Mouse (Mus musculus): ENCODE measurements at regions not wholly inside any gene's neighbourhood (a gene's known extent, or its start where the extent isn't known, plus 50 kb on each side); places are given as distances from the start of the nearest gene placed in this dataset.
"Not testable (repeated sequence)": the region's sequence is repeated elsewhere in the genome, so short reads cannot be mapped to it uniquely, and the experiment has no call there.

GRCm38 (mm10) chr17:13577798-13578197 is 182.5 kb upstream of the Afdn start:
- no peaks in the 10 kb centered on the region for H3K36me3 ChIP-seq (replicated peaks; ENCODE audit: control insufficient read depth, insufficient read depth, low read length)
- DNase-seq (ENCODE audit: low spot score) (no peak), ATAC-seq (ENCODE audit: insufficient read depth, low read depth) (no peak)
- no peaks in the 10 kb centered on the region for H3K27me3 ChIP-seq (ENCODE audit: control insufficient read depth, insufficient read depth, low read length)
- H3K27ac ChIP-seq (ENCODE audit: low read depth), result no peak overlapping the region
- H3K9me3 ChIP-seq (replicated peaks; ENCODE audit: control insufficient read depth, low read length), result no peaks in the 10 kb centered on the region
- WGBS, result 69% methylated on average over 3 of the region's 3 CpGs
- TF ChIP-seq EP300 (IDR thresholded peaks at IDR 0.05; ENCODE audit: low read depth), result no peak
- no peak for TF ChIP-seq CTCF (IDR thresholded peaks at IDR 0.05; ENCODE audit: low read depth)
- H3K4me1 ChIP-seq (ENCODE audit: control insufficient read depth, insufficient read depth), result 0 out of 2 replicates have a peak, but pooled peaks cover 2% of the 10 kb centered on the region
- no peak overlapping the region for H3K4me3 ChIP-seq (ENCODE audit: low read depth, low read length)
- no peak overlapping the region for H3K9ac ChIP-seq (replicated peaks; ENCODE audit: low read depth, low read length)
- no peak overlapping the region for H3K4me2 ChIP-seq (ENCODE audit: low read depth, low read length)

GRCm38 (mm10) chr17:13581214-13581920 is 179.0 kb upstream of the Afdn start:
- Histone ChIP-seq H3K36me3 (replicated peaks; ENCODE audit: control insufficient read depth, insufficient read depth, low read length) (no peaks in the 10 kb centered on the region), H3K9ac (replicated peaks; ENCODE audit: low read depth, low read length) (no peak overlapping the region), H3K27me3 (ENCODE audit: control insufficient read depth, insufficient read depth, low read length) (no peaks in the 10 kb centered on the region), H3K4me3 (ENCODE audit: low read depth, low read length) (no peak overlapping the region), H3K27ac (ENCODE audit: low read depth) (no peak overlapping the region), H3K4me1 (ENCODE audit: control insufficient read depth, insufficient read depth) (no peaks in the 10 kb centered on the region), H3K9me3 (replicated peaks; ENCODE audit: control insufficient read depth, low read length) (no peaks in the 10 kb centered on the region), H3K4me2 (ENCODE audit: low read depth, low read length) (no peak overlapping the region)
- no peak for ATAC-seq (ENCODE audit: insufficient read depth, low read depth)
- TF ChIP-seq EP300 (IDR thresholded peaks at IDR 0.05; ENCODE audit: low read depth) (no peak), CTCF (IDR thresholded peaks at IDR 0.05; ENCODE audit: low read depth) (no peak)
- DNase-seq (ENCODE audit: low spot score), result no peak
- 80% methylated on average over 5 of the region's 5 CpGs for WGBS

GRCm38 (mm10) chr17:13581995-13582588 is 178.2 kb upstream of the Afdn start:
- H3K4me3 ChIP-seq (ENCODE audit: low read depth, low read length), result no peak overlapping the region
- 0 out of 2 replicates have a peak, but pooled peaks cover 1% of the 10 kb centered on the region for H3K9me3 ChIP-seq (replicated peaks; ENCODE audit: control insufficient read depth, low read length)
- no peaks in the 10 kb centered on the region for H3K4me1 ChIP-seq (ENCODE audit: control insufficient read depth, insufficient read depth)
- no peaks in the 10 kb centered on the region for H3K36me3 ChIP-seq (replicated peaks; ENCODE audit: control insufficient read depth, insufficient read depth, low read length)
- no peak for TF ChIP-seq CTCF (IDR thresholded peaks at IDR 0.05; ENCODE audit: low read depth)
- no peak for TF ChIP-seq EP300 (IDR thresholded peaks at IDR 0.05; ENCODE audit: low read depth)
- WGBS, result 74% methylated on average over 6 of the region's 6 CpGs
- no peaks in the 10 kb centered on the region for H3K27me3 ChIP-seq (ENCODE audit: control insufficient read depth, insufficient read depth, low read length)
- no peak overlapping the region for H3K9ac ChIP-seq (replicated peaks; ENCODE audit: low read depth, low read length)
- DNase-seq (ENCODE audit: low spot score), result no peak
- no peak overlapping the region for H3K4me2 ChIP-seq (ENCODE audit: low read depth, low read length)
- no peak overlapping the region for H3K27ac ChIP-seq (ENCODE audit: low read depth)
- ATAC-seq (ENCODE audit: insufficient read depth, low read depth), result no peak

GRCm38 (mm10) chr17:13583475-13584233 is 176.7 kb upstream of the Afdn start:
- DNase-seq (ENCODE audit: low spot score) (no peak), ATAC-seq (ENCODE audit: insufficient read depth, low read depth) (no peak)
- Histone ChIP-seq H3K4me2 (ENCODE audit: low read depth, low read length) (no peak overlapping the region), H3K4me1 (ENCODE audit: control insufficient read depth, insufficient read depth) (no peaks in the 10 kb centered on the region), H3K27ac (ENCODE audit: low read depth) (no peak overlapping the region), H3K4me3 (ENCODE audit: low read depth, low read length) (no peak overlapping the region), H3K9me3 (replicated peaks; ENCODE audit: control insufficient read depth, low read length) (0 out of 2 replicates have a peak, but pooled peaks cover 4% of the 10 kb centered on the region), H3K36me3 (replicated peaks; ENCODE audit: control insufficient read depth, insufficient read depth, low read length) (no peaks in the 10 kb centered on the region), H3K9ac (replicated peaks; ENCODE audit: low read depth, low read length) (no peak overlapping the region), H3K27me3 (ENCODE audit: control insufficient read depth, insufficient read depth, low read length) (no peaks in the 10 kb centered on the region)
- WGBS, result 78% methylated on average over 9 of the region's 9 CpGs
- TF ChIP-seq CTCF (IDR thresholded peaks at IDR 0.05; ENCODE audit: low read depth) (no peak), EP300 (IDR thresholded peaks at IDR 0.05; ENCODE audit: low read depth) (no peak)

- Histone ChIP-seq H3K9ac (replicated peaks; ENCODE audit: low read depth, low read length) (no peak overlapping the region), H3K9me3 (replicated peaks; ENCODE audit: control insufficient read depth, low read length) (0 out of 2 replicates have a peak, but pooled peaks cover 4% of the 10 kb centered on the region), H3K4me1 (ENCODE audit: control insufficient read depth, insufficient read depth) (no peaks in the 10 kb centered on the region), H3K36me3 (replicated peaks; ENCODE audit: control insufficient read depth, insufficient read depth, low read length) (no peaks in the 10 kb centered on the region), H3K27ac (ENCODE audit: low read depth) (no peak overlapping the region), H3K4me2 (ENCODE audit: low read depth, low read length) (no peak overlapping the region), H3K4me3 (ENCODE audit: low read depth, low read length) (no peak overlapping the region), H3K27me3 (ENCODE audit: control insufficient read depth, insufficient read depth, low read length) (no peaks in the 10 kb centered on the region)
- DNase-seq (ENCODE audit: low spot score) (no peak), ATAC-seq (ENCODE audit: insufficient read depth, low read depth) (no peak)
- WGBS, result 61% methylated on average over 4 of the region's 4 CpGs
- TF ChIP-seq CTCF (IDR thresholded peaks at IDR 0.05; ENCODE audit: low read depth) (no peak), EP300 (IDR thresholded peaks at IDR 0.05; ENCODE audit: low read depth) (no peak)
Measured at GRCm38 (mm10) chr17:13584394-13584793, 175.9 kb upstream of the Afdn start.

GRCm38 (mm10) chr17:13590240-13590837 is 170.0 kb upstream of the Afdn start:
- 69% methylated on average over 1 of the region's 1 CpGs for WGBS

More at GRCm38 (mm10) chr17:13590240-13590837, 170.0 kb upstream of the Afdn start:
- H3K4me1 ChIP-seq (ENCODE audit: control insufficient read depth, insufficient read depth); DNase-seq (ENCODE audit: low spot score); H3K36me3 ChIP-seq (replicated peaks; ENCODE audit: control insufficient read depth, insufficient read depth, low read length); H3K27me3 ChIP-seq (ENCODE audit: control insufficient read depth, insufficient read depth, low read length); H3K4me3 ChIP-seq (ENCODE audit: low read depth, low read length); H3K9ac ChIP-seq (replicated peaks; ENCODE audit: low read depth, low read length); H3K9me3 ChIP-seq (replicated peaks; ENCODE audit: control insufficient read depth, low read length); ATAC-seq (ENCODE audit: insufficient read depth, low read depth); H3K27ac ChIP-seq (ENCODE audit: low read depth); H3K4me2 ChIP-seq (ENCODE audit: low read depth, low read length): not testable (repeated sequence)
